Mouse (Mus musculus): ENCODE data around the gene Rfx7.
"Not testable (repeated sequence)": the region's sequence is repeated elsewhere in the genome, so short reads cannot be mapped to it uniquely, and the experiment has no call there.

Rfx7 gene

GRCm38 (mm10) chr9:72641093-72641680 is 109.1 kb downstream of the Rfx7 start:
- DNase-seq: no peak

GRCm38 (mm10) chr9:72642756-72643447 is 110.9 kb downstream of the Rfx7 start:
- DNase-seq: not testable (repeated sequence)

- DNase-seq: no peak
Observed at GRCm38 (mm10) chr9:72643651-72644417, 111.8 kb downstream of the Rfx7 start.

- no peak for DNase-seq
Observed at GRCm38 (mm10) chr9:72644418-72645110, 112.5 kb downstream of the Rfx7 start.

GRCm38 (mm10) chr9:72649781-72650180 is 117.7 kb downstream of the Rfx7 start:
- no peak for DNase-seq

- no peak for DNase-seq
Observed at GRCm38 (mm10) chr9:72652961-72653360, 120.9 kb downstream of the Rfx7 start.

- DNase-seq: no peak
Observed at GRCm38 (mm10) chr9:72653533-72653932, 121.5 kb downstream of the Rfx7 start.

GRCm38 (mm10) chr9:72654593-72655242 is 122.7 kb downstream of the Rfx7 start:
- peak; percentile 42 for DNase-seq

GRCm38 (mm10) chr9:72655602-72656001 is 123.6 kb downstream of the Rfx7 start:
- no peak for DNase-seq

GRCm38 (mm10) chr9:72656491-72656890 is 124.5 kb downstream of the Rfx7 start:
- no peak for DNase-seq

- no peak for DNase-seq
Observed at GRCm38 (mm10) chr9:72656940-72657339, 124.9 kb downstream of the Rfx7 start.

- DNase-seq: no peak
Observed at GRCm38 (mm10) chr9:72657694-72658093, 125.7 kb downstream of the Rfx7 start.

- no peak for DNase-seq
Observed at GRCm38 (mm10) chr9:72660139-72660538, 128.1 kb downstream of the Rfx7 start.

- no peak for DNase-seq
Observed at GRCm38 (mm10) chr9:72660911-72661310, 128.9 kb downstream of the Rfx7 start.

- no peak for DNase-seq
Observed at GRCm38 (mm10) chr9:72661561-72661894, 129.5 kb downstream of the Rfx7 start.

GRCm38 (mm10) chr9:72661895-72662661 is 130.0 kb downstream of the Rfx7 start, which contains the start of gene Nedd4:
Gene Nedd4 (plus strand): TSS chr9:72662346.
- peak; percentile 96 for DNase-seq

- peak; percentile 77 for DNase-seq
Observed at GRCm38 (mm10) chr9:72662691-72663533, 130.9 kb downstream of the Rfx7 start.

GRCm38 (mm10) chr9:72663534-72663918 is 131.5 kb downstream of the Rfx7 start:
- DNase-seq: no peak

GRCm38 (mm10) chr9:72664409-72665351 is 132.6 kb downstream of the Rfx7 start:
- peak; percentile 46 for DNase-seq

GRCm38 (mm10) chr9:72665517-72665916 is 133.5 kb downstream of the Rfx7 start:
- no peak for DNase-seq

Measured in right cerebral cortex, adult 18-20 months (tissue).